Mouse (Mus musculus): ENCODE results near the gene Gh.

Gene Gh

DNA sequence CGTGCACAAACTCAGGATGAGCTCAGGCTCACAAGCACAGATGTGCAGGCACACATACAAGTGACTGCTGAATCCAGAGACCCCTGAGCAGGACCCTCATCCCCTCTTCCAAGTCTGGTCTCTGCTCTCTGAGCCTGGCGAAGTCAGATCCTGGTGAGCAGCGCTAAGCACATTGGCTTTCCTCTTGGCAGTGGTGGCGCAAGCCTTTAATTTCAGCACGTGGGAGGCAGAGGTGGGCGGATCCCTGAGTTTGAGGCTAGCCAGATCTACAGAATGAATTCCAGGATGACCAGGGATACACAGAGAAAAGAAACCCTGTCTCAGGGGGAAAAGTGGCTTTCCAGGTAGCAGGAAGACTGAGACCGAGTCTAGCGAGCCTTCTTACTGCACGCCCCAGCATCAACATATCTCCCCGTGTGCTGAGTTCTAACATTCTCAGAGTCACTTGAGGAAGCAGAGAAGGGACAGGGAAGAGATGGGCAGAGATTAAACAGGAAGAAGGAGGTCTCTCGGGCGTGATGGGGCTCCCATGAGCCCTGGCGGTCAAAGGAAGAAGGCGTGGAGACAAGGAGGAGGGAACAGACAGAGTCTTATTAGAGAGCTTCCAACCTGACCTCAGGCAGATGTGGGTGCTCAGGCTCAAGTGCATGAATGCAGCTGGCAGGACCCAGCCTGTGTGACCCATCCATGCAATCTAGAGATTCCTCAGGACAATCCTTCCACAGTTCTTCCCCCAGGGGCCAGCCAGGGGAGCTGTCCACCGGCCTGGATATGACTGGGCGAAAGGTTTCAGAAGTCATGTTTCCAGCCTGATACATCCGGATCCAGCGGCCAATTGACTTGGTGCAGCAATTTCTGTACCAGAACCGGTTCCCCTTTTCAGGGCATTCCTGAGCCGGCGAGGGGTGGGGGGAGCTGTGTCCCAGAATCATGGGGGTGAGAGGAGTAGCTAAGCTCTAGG, 17.0 kb upstream of the Gh start:
- TF ChIP-seq GATA4 (IDR thresholded peaks at IDR 0.05; ENCODE audit: insufficient replicate concordance, low read length), result no peak

DNA sequence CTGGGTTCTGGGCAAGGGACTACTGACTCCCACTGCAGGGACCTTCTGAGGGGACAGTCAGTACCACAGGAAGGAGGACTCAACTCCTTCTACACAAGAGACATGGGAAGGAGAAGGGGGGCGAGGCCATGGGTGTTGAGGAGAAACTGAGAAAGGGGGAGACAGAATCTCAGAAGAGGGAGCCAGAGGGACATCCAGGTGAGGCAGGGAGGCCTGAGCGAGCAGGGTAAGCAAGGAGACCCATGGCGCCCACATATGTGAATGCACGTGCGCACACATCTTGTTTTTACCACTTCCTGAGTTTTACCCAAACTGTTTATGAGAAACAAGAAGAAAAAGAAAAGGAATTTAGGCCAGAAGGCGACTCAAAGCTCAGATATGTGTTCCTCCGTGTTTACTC, 16.1 kb upstream of the Gh start:
- no peak for TF ChIP-seq GATA4 (IDR thresholded peaks at IDR 0.05; ENCODE audit: insufficient replicate concordance, low read length)

DNA sequence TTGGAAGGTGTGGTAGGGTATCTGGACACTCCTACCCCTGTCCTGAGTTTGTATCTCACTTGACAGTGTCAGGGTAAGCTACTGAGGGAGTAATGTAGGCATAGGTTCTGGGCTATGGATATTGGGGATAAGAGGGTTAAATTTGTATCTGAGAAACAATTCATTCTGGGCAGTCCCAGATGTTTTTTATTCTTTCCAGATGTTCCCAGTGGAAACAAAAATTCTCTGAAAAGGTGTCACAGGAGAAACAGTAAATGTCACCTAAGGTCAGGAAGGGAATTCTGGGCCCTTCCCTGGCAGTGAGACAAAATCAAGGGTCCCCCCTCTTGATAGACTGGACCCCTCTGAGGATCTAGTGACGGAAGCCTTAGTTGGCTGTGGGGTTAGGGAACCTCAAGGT, 14.8 kb upstream of the Gh start:
- TF ChIP-seq GATA4 (IDR thresholded peaks at IDR 0.05; ENCODE audit: insufficient replicate concordance, low read length), result no peak

DNA sequence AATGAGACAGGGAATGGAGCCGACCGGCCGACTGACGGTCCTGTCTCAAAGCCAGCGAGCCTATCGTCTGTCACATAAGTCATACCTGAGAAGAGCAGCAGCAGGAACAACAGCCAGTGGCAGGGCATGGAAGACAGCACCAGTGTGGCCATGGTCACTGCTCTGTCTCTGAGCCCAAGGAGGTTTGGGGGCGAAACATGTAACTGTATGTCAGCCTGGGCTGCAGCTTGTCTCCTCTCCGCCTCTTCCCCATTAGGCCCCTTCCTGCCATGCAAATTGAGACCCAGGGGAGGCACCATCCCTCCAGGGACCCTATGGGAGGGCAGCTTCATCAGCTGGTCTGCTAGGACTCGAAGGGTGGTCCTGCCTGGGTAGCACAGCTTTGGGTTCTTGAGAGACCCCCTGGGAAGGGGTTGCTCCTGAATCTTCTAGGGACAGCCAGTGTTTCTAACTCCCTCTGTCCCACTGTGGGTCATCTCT, 12.7 kb upstream of the Gh start, which contains the start of gene Cd79b:
Gene Cd79b (minus strand): TSS at position 430 of the 480 bp plus-strand sequence.
- no peak for TF ChIP-seq GATA4 (IDR thresholded peaks at IDR 0.05; ENCODE audit: insufficient replicate concordance, low read length)

DNA sequence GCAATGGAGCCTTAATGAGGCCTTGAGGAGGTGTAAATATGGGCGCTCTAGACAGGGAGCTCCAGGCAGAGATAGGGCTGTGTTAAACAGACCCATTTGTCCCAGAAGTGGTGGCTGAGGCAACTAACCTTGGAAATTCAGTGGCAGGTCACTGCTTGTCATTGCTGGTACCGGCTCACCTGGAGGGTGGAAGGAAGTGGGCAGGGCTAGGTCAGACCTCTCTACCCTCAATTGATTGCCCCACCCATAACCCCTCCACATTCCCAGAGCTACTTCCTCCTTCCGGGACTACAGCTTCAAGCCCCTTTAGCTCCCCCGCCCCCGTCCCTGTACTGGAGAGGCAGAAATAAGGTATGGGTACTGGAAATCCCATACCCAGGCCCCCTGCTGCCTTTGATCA, 11.9 kb upstream of the Gh start:
- no peak for TF ChIP-seq GATA4 (IDR thresholded peaks at IDR 0.05; ENCODE audit: insufficient replicate concordance, low read length)

DNA sequence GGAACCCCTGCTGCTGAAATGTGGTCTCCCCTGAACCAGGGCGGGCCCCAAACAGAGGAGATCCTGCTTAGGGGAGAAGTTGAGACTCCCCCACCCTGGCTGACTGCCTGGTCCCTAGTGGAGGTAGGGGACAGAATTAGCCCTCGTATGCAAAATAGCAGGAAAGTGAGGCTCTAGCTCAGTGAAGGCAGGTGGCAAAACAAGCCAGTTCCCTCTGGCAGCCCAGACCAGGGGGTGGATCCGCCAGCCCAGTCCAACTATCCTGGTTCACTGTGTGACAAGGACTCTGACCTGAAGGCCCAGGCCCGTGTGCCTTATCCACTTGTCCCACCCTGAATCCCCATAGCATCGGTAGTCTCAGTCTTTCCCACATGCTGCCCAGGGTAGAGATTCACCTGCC, 8.5 kb upstream of the Gh start:
- TF ChIP-seq GATA4 (IDR thresholded peaks at IDR 0.05; ENCODE audit: insufficient replicate concordance, low read length), result no peak

DNA sequence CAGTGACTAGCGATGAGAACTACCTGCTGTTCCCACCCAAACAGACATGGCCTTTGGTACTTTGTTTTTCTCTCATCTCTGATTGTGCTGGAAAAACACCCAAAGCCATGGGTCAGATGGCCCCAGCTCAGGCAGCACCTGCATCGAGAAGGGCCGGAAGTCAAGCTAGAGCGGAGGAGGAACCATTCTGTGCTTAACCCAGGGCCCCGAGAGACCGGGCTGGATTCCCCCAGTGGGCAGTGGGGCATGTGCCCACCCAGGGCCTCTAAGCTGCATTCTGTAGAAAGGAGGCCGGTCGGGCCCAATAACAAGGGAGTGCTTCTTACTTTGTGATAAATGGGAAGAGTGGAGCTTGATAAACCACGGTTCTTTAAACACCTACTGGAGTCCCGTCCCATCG, 6.5 kb upstream of the Gh start:
- TF ChIP-seq GATA4 (IDR thresholded peaks at IDR 0.05; ENCODE audit: insufficient replicate concordance, low read length), result no peak

DNA sequence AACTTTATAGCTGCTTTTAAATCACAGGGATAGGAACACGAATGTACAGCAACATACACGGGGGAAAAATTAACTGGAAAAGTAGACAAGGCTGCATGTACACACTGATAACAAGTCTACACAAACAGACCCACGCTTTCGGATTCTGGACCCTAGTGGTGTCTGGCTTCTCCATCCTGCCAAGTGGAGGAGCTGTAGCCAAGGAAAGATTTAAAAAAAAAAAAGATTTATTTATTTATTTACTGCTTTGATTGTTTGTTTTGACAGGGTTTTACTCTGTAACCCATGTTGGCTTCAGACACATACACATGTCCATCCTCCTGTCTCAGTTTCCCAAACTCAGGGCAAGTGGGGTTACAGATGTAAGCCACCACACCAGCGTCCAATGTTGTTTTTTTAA, 5.8 kb upstream of the Gh start:
- no peak for TF ChIP-seq GATA4 (IDR thresholded peaks at IDR 0.05; ENCODE audit: insufficient replicate concordance, low read length)

DNA sequence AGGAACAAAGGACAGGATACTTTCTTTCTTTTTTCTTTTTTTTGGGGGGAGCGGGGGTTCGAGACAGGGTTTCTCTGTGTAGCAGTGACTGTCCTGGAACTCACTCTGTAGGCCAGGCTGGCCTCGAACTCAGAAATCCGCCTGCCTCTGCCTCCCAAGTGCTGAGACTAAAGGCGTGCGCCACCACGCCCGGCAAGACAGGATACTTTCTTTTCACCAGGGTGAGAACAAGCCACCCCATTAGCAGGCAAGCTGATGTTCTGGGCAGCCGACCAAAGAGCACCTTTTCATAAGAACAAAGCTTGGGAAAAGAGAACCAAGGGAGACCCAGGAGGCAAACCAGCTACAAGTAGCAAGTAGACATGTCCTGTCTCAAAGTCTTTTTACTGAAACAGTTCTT, 5.1 kb upstream of the Gh start:
- TF ChIP-seq GATA4 (IDR thresholded peaks at IDR 0.05; ENCODE audit: insufficient replicate concordance, low read length), result no peak

DNA sequence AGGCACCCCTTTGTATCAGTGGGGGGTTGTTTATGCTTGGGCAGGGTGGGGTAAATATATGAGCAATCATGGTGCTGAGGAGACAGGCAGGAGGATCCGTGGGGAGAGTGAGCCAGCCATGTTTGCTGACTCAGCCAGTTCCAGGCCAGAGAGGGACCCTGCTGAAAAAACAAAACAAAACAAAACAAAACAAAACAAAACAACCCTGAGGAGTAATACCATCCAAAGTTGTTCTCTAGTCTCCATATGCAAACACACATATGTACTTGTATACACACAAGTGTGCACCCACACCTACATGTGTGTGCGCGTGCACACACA, 4.4 kb upstream of the Gh start:
- no peak for TF ChIP-seq GATA4 (IDR thresholded peaks at IDR 0.05; ENCODE audit: insufficient replicate concordance, low read length)

DNA sequence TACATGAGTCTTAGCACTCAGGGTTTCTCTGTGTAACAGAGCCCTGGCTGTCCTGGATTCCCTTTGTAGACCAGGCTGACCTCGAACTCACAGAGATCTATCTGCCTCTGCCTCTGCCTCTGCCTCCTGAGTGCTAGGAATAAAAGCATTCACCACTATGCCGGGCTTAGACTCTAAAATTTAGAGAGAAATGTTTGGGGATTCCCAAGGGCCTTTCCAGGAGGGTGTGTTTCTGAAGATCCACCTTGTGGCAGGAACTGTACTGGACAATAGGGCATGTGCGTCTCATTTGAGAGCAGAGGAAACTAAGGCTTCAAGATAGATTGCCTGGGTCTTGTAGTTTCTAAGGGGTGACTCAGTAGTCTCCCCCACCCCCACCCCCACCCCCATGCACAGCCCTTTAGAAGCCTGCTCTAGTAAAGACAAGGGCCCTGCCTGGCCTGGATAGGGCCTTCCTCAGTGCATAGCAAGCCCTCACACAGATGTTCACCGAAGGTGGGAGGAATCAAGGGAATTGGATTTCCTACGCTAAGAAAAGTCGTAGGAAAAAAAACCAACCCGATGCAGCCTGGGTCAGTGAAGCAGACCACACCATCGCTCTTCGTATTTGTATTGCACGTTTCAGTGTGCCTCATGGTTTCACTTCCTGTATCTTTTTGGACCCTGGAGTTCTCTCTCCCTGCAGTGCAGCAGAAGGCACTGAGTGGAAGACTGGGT, 3.8 kb upstream of the Gh start:
- TF ChIP-seq GATA4 (IDR thresholded peaks at IDR 0.05; ENCODE audit: insufficient replicate concordance, low read length), result no peak

DNA sequence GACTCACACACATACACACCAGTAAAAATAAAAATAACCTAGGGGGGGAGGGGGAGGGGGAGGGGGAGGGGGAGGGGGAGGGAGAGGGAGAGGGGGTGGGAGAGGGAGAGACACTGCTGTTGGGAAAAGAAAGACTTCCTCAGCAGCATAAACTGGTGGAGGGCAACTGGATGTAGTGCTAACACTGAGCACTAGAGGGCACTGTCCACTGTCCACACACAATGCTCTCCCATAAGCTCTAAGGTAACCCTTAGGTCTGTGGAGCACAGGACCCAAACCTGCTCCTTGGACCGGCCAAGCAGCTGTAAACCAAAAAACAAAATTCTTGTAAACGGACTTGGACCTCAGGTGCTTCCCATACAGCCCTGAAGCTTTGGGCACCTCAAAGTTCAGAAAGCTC, 969 bp upstream of the Gh start:
- TF ChIP-seq GATA4 (IDR thresholded peaks at IDR 0.05; ENCODE audit: insufficient replicate concordance, low read length), result no peak

DNA sequence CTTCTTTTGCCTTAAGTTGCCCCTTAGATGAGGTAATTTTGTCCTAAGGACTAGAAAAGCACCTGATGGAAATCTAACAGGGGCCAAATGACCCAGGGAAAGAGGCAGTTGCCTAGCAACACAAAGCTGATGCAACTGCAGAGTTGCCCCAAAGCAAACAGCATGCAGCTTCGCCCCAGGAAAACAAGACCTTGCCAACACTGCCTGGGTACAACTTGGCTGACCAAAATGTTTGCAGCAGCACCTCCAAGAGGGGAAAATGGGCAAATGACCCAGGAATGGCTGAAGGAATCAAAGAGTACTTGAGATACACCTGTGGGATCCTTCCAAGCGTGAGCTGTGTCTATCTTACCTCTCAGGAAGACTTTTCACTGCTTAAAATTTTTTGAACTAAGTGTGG, 9.8 kb downstream of the Gh start:
- no peak for TF ChIP-seq GATA4 (IDR thresholded peaks at IDR 0.05; ENCODE audit: insufficient replicate concordance, low read length)

DNA sequence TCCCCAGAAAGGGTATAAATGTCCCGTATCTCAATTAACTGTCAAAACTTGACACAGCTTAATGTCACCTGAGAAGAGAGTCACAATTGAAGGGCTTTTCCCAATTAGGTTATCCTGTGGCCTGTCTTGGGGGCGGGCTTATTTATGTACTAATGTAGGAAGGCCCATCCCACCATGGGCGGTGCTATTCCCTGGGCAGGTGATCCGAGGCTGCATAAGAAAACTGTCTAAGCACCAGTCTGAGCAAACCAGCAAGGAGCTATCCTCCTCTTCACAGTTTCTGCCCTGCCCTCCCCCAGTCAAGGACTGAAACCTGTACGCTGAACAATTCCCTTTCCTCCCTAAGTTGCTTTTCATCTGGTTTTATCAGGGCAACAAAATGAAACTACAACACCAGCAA, 11.3 kb downstream of the Gh start:
- TF ChIP-seq GATA4 (IDR thresholded peaks at IDR 0.05; ENCODE audit: insufficient replicate concordance, low read length), result no peak

DNA sequence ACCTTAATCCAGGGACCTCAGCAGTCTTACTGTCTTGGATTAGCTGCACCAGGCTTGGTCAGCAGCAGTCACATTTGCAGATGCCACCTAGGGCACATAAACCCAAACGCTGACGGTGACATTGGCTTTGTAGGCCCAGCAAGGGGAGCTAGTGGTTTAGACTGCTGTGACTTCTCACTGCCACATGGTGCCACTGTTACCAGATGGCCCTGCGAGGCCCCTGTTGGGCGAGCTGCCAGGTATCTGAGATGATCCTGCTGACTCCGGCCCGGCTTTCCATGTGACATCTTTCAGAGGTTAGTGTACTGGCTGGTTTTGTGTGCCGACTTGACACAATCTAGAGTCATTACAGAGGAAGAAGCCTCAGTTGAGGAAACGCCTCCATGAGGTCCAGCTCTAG, 12.3 kb downstream of the Gh start:
- no peak for TF ChIP-seq GATA4 (IDR thresholded peaks at IDR 0.05; ENCODE audit: insufficient replicate concordance, low read length)

DNA sequence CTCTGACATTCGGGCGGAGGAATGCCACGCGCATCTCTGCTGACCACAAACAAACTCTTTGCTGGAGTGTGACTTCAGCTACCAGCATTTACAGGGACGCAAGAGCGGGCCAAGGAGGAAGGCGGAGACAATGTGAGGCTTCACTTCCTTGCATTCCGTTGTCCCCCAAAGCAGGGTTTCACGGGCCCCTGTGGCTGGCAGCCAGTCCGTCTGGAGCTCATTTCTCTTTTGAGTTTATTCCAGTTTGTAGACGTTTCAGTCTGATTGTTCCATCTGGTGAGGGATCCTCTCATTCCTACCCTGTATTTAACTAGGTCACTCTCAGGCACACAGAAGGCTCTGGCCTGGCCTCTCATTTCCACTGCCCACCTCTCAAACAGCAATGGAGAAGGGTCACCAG, 14.7 kb downstream of the Gh start:
- TF ChIP-seq GATA4 (IDR thresholded peaks at IDR 0.05; ENCODE audit: insufficient replicate concordance, low read length), result no peak

All from liver, adult (tissue).